Mouse (Mus musculus) midbrain, embryonic 14.5 days (tissue): Measurements from ENCODE around the gene Nup188. TPM values are rescaled to one million over a fixed set of nuclear protein-coding genes. Genes with fewer than 3 reads are reported as not detected.

Source experiments
- ATAC-seq: fragments of 200-750 bp; cut with Nextera tagmentation; 2 replicates; pipeline ENCODE4 v1.8.0; 2017; ENCODE audit warnings: moderate number of reproducible peaks, moderate library complexity; ENCODE audit not compliant: low FRiP score, low TSS enrichment
- DNase-seq: peaks from one replicate; pipeline ENCODE4 v3.0.0-alpha.2; 2015
- H3K27ac ChIP-seq: fragments of 300-500 bp; sonication (generic); replicated peaks from 2 replicates; pipeline ENCODE4 v1.5.1; 2014; ENCODE audit warnings: mild to moderate bottlenecking, low read depth, low read length, moderate library complexity
- H3K27me3 ChIP-seq: fragments of 300-500 bp; sonication (generic); 2 replicates; pipeline ENCODE4 v1.6.1; 2014; ENCODE audit warnings: low read length, control low read depth, mixed read lengths; ENCODE audit not compliant: control insufficient read depth, insufficient read depth
- H3K36me3 ChIP-seq: fragments of 300-500 bp; sonication (generic); 2 replicates; pipeline ENCODE4 v1.6.1; 2014; ENCODE audit warnings: low read length, control low read depth; ENCODE audit not compliant: control insufficient read depth, insufficient read depth
- H3K4me1 ChIP-seq: fragments of 300-500 bp; sonication (generic); 2 replicates; pipeline ENCODE4 v1.6.1; 2014; ENCODE audit warnings: mild to moderate bottlenecking, antibody characterized with exemption, low read length, control low read depth; ENCODE audit not compliant: control insufficient read depth, insufficient read depth
- H3K4me2 ChIP-seq: fragments of 300-500 bp; sonication (generic); 2 replicates; pipeline ENCODE4 v1.6.1; 2014; ENCODE audit warnings: mild to moderate bottlenecking, low read length, moderate library complexity
- H3K4me3 ChIP-seq: fragments of 300-500 bp; sonication (generic); replicated peaks from 2 replicates; pipeline ENCODE4 v1.5.1; 2014; ENCODE audit warnings: low read depth, low read length
- H3K9ac ChIP-seq: fragments of 300-500 bp; sonication (generic); replicated peaks from 2 replicates; pipeline ENCODE4 v1.6.1; 2014; ENCODE audit warnings: mild to moderate bottlenecking, low read length, moderate library complexity
- H3K9me3 ChIP-seq: fragments of 300-500 bp; sonication (generic); 2 replicates; pipeline ENCODE4 v1.6.1; 2016; ENCODE audit warnings: low read length, control low read depth, mixed read lengths; ENCODE audit not compliant: control insufficient read depth
- WGBS: fragments of 180-500 bp; shearing (Covaris S2); extraction: QIAGEN DNeasy Blood & Tissue Kit; methylation state at CpG from one replicate; pipeline ENCODE4 v1.1.7; 2014; 5-methylcytosine and 5-hydroxymethylcytosine counted together
- polyA plus RNA-seq: library from polyadenylated mRNA; unstranded; fragments of >200 nt; fragmentation: Nextera tagmentation; extraction: Ambion mirVana; gene quantifications from 2 replicates; pipeline ENCODE4 v1.2.1, GENCODE M21; 2014

Nup188 gene
- polyA plus RNA-seq, 1 experiment from 2014 or later: 26.0 TPM

DNA sequence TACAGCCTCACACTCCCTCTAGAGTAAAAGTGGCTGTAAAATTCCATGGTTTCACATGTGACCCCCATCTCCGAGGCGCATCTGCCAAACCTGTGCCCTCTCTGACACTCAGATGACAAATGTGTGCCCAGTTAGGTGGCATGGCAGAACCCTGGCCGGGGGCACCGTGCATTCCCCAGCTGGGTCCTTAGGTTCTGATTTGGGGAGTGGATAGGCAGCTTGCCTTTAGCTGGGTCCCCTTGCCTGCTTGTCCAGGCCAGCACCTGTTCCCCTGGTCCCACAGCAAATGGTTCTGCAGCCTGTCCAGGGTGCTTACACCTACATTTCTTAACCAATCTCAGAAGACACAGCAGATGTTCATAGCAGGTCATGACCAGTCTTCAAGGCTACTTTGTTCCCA, 42.8 kb upstream of the Nup188 start:
- 96% methylated on average over 4 of the region's 4 CpGs for WGBS
- Histone ChIP-seq H3K4me1 (peaks cover 14% of the 10 kb centered on the region), H3K36me3 (peaks cover 60% of the 10 kb centered on the region)

DNA sequence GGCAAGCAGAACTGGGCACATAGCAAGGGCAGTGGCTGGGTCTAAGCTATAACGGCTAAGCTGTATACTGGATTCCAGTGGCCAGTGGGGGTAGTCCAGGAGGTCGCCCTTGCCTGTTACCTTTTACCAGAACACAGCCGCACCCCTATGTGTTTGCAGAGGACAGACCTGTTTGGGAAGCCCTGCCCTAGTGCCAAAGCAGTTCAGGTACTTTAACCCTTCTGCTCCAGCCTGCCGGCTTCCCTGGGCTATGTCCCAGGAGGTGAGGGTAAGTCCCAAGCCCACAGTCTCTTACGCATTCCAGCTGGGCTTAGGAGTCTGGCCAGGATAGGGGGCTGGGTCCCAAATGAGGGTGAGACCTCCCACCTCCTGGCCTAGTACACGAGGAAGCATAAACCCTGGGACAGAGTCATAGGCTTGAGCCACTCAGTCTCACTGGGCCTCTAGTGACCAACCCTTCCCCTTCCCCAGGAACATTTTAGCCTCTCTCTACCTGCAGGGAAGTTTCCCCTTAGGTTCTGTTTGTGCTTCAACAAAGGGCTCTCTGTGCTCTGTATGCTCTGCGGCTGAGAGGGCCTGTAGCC, 41.5 kb upstream of the Nup188 start:
- ATAC-seq: no peak
- no peaks in the 10 kb centered on the region for H3K27me3 ChIP-seq
- H3K4me1 ChIP-seq: peaks cover 1% of the 10 kb centered on the region; the same call in 1 of the 2 replicates
- H3K4me2 ChIP-seq: no peak overlapping the region
- H3K4me3 ChIP-seq: no peak overlapping the region
- DNase-seq: no peak
- 83% methylated on average over 7 of the region's 7 CpGs for WGBS
- H3K36me3 ChIP-seq: peaks cover 73% of the 10 kb centered on the region
- no peaks in the 10 kb centered on the region for H3K9me3 ChIP-seq
- no peak overlapping the region for H3K9ac ChIP-seq
- H3K27ac ChIP-seq: no peak overlapping the region

More for the DNA sequence above, 42.8 kb upstream of the Nup188 start:
- ATAC-seq (no peak), DNase-seq (no peak)
- Histone ChIP-seq H3K27ac (no peak overlapping the region), H3K9me3 (no peaks in the 10 kb centered on the region), H3K4me3 (no peak overlapping the region), H3K27me3 (no peaks in the 10 kb centered on the region), H3K4me2 (no peak overlapping the region), H3K9ac (no peak overlapping the region)

GRCm38 (mm10) chr2:30247036-30247435, 39.2 kb upstream of the Nup188 start:
- Histone ChIP-seq H3K9ac (no peak overlapping the region), H3K4me1 (no peaks in the 10 kb centered on the region), H3K9me3 (no peaks in the 10 kb centered on the region), H3K4me3 (no peak overlapping the region), H3K36me3 (peaks cover 69% of the 10 kb centered on the region), H3K27ac (no peak overlapping the region), H3K4me2 (no peak overlapping the region), H3K27me3 (no peaks in the 10 kb centered on the region)
- WGBS: 96% methylated on average over 5 of the region's 5 CpGs
- DNase-seq: no peak
- ATAC-seq: no peak

GRCm38 (mm10) chr2:30247681-30248080, 38.5 kb upstream of the Nup188 start:
- Histone ChIP-seq H3K4me2 (no peak overlapping the region), H3K36me3 (peaks cover 67% of the 10 kb centered on the region), H3K4me1 (no peaks in the 10 kb centered on the region), H3K27me3 (no peaks in the 10 kb centered on the region), H3K9ac (no peak overlapping the region), H3K9me3 (no peaks in the 10 kb centered on the region), H3K27ac (no peak overlapping the region), H3K4me3 (no peak overlapping the region)
- no peak for ATAC-seq
- WGBS: 75% methylated on average over 4 of the region's 4 CpGs
- no peak for DNase-seq

DNA sequence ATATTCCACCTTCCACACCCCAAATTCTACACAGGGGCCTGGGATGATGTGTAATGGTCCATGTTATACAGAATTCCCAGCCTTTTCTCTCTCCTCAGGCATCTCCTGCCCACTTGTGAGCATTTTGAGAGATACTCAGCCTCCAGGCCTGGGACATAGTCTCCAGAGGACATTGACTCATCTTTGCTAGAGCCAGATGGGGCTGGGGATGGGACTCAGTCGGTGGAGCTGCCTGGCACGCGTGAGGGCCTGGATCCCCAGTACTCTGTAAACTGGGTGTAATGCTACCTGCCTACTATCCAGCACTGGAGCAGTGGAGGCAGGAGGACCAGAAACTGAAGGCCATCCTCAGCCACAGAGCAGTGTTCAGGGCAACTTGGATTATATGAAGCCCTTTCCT, 37.0 kb upstream of the Nup188 start:
- H3K9me3 ChIP-seq: no peaks in the 10 kb centered on the region
- no peak overlapping the region for H3K4me3 ChIP-seq
- H3K27ac ChIP-seq: no peak overlapping the region
- 95% methylated on average over 3 of the region's 3 CpGs for WGBS
- no peaks in the 10 kb centered on the region for H3K27me3 ChIP-seq
- no peaks in the 10 kb centered on the region for H3K4me1 ChIP-seq
- no peak overlapping the region for H3K9ac ChIP-seq
- no peak for DNase-seq
- no peak overlapping the region for H3K4me2 ChIP-seq
- ATAC-seq: no peak
- H3K36me3 ChIP-seq: peaks cover 61% of the 10 kb centered on the region

- Histone ChIP-seq H3K27ac (no peak overlapping the region), H3K36me3 (peaks cover 61% of the 10 kb centered on the region), H3K4me1 (no peaks in the 10 kb centered on the region), H3K9ac (no peak overlapping the region), H3K9me3 (no peaks in the 10 kb centered on the region), H3K4me3 (no peak overlapping the region), H3K27me3 (no peaks in the 10 kb centered on the region), H3K4me2 (no peak overlapping the region)
- WGBS: 89% methylated on average over 10 of the region's 10 CpGs
- DNase-seq (no peak), ATAC-seq (no peak)
These were observed 35.8 kb upstream of the Nup188 start for GRCm38 (mm10) chr2:30250166-30251128.

GRCm38 (mm10) chr2:30251417-30252104, 34.6 kb upstream of the Nup188 start:
- Histone ChIP-seq H3K27ac (no peak overlapping the region), H3K27me3 (no peaks in the 10 kb centered on the region), H3K4me1 (no peaks in the 10 kb centered on the region), H3K9ac (no peak overlapping the region), H3K9me3 (no peaks in the 10 kb centered on the region), H3K4me2 (no peak overlapping the region), H3K36me3 (peaks cover 72% of the 10 kb centered on the region), H3K4me3 (no peak overlapping the region)
- 90% methylated on average over 5 of the region's 5 CpGs for WGBS
- DNase-seq (no peak), ATAC-seq (no peak)

- H3K9ac ChIP-seq: no peak overlapping the region
- no peak overlapping the region for H3K4me2 ChIP-seq
- no peak overlapping the region for H3K27ac ChIP-seq
- no peak for DNase-seq
- H3K36me3 ChIP-seq: peaks cover 76% of the 10 kb centered on the region
- H3K27me3 ChIP-seq: no peaks in the 10 kb centered on the region
- 82% methylated on average over 3 of the region's 3 CpGs for WGBS
- no peaks in the 10 kb centered on the region for H3K9me3 ChIP-seq
- no peak for ATAC-seq
- no peaks in the 10 kb centered on the region for H3K4me1 ChIP-seq
- H3K4me3 ChIP-seq: no peak overlapping the region
These were observed 33.7 kb upstream of the Nup188 start for GRCm38 (mm10) chr2:30252521-30252920.
